Mouse (Mus musculus) NIH3T3 (cell line): Measurements from ENCODE around the gene Ccdc141.

Experiments
- DNase-seq: peaks from one replicate; pipeline ENCODE4 v3.0.0-alpha.2; 2012; ENCODE audit warnings: low read depth

The Ccdc141 gene

GRCm38 (mm10) chr2:76977650-76978049 lies 192.8 kb downstream of the Ccdc141 start:
- DNase-seq = no peak

- no peak for DNase-seq
These were observed 198.4 kb downstream of the Ccdc141 start for GRCm38 (mm10) chr2:76972051-76972450.

GRCm38 (mm10) chr2:76971069-76971468 lies 199.4 kb downstream of the Ccdc141 start:
- no peak for DNase-seq

- peak; percentile 49 for DNase-seq
These were observed 199.8 kb downstream of the Ccdc141 start for GRCm38 (mm10) chr2:76970669-76971068.

- DNase-seq = no peak
These were observed 200.2 kb downstream of the Ccdc141 start for GRCm38 (mm10) chr2:76970204-76970603.

- no peak for DNase-seq
These were observed 200.8 kb downstream of the Ccdc141 start for GRCm38 (mm10) chr2:76969637-76970036.

GRCm38 (mm10) chr2:76968919-76969318 lies 201.5 kb downstream of the Ccdc141 start:
- DNase-seq = peak; percentile 84

GRCm38 (mm10) chr2:76966582-76966981 lies 203.9 kb downstream of the Ccdc141 start:
- DNase-seq = no peak

GRCm38 (mm10) chr2:76966013-76966412 lies 204.4 kb downstream of the Ccdc141 start:
- no peak for DNase-seq

GRCm38 (mm10) chr2:76965542-76965941 lies 204.9 kb downstream of the Ccdc141 start:
- DNase-seq = no peak

- no peak for DNase-seq
These were observed 208.4 kb downstream of the Ccdc141 start for GRCm38 (mm10) chr2:76962045-76962432.

- DNase-seq = no peak
These were observed 208.9 kb downstream of the Ccdc141 start for GRCm38 (mm10) chr2:76961420-76962044.
